Mouse (Mus musculus): Measurements from ENCODE around the gene Ceacam15.
"Not testable (repeated sequence)": the region's sequence is repeated elsewhere in the genome, so short reads cannot be mapped to it uniquely, and the experiment has no call there.

The Ceacam15 gene

GRCm38 (mm10) chr7:16675605-16676004, at the start of gene Ceacam15:
Ceacam15 (minus strand) TSS chr7:16675705.
- no peak for DNase-seq (ENCODE audit: low spot score)

GRCm38 (mm10) chr7:16722490-16722889, 47.0 kb upstream of the Ceacam15 start:
- DNase-seq (ENCODE audit: low spot score): not testable (repeated sequence)

- DNase-seq (ENCODE audit: low spot score): no peak
Measured at GRCm38 (mm10) chr7:16721629-16722028, 46.1 kb upstream of the Ceacam15 start, which contains the start of gene Ceacam9. Ceacam9 (plus strand) TSS chr7:16721929.

GRCm38 (mm10) chr7:16716456-16717152, 41.1 kb upstream of the Ceacam15 start:
- DNase-seq (ENCODE audit: low spot score): not testable (repeated sequence)

GRCm38 (mm10) chr7:16712633-16713415, 37.3 kb upstream of the Ceacam15 start:
- DNase-seq (ENCODE audit: low spot score): no peak

- DNase-seq (ENCODE audit: low spot score): no peak
Measured at GRCm38 (mm10) chr7:16710604-16711003, 35.1 kb upstream of the Ceacam15 start.

- DNase-seq (ENCODE audit: low spot score): no peak
Measured at GRCm38 (mm10) chr7:16708244-16708643, 32.7 kb upstream of the Ceacam15 start.

- DNase-seq (ENCODE audit: low spot score): no peak
Measured at GRCm38 (mm10) chr7:16706385-16706784, 30.9 kb upstream of the Ceacam15 start.

- no peak for DNase-seq (ENCODE audit: low spot score)
Measured at GRCm38 (mm10) chr7:16700583-16700982, 25.1 kb upstream of the Ceacam15 start.

- no peak for DNase-seq (ENCODE audit: low spot score)
Measured at GRCm38 (mm10) chr7:16699042-16699441, 23.5 kb upstream of the Ceacam15 start.

- DNase-seq (ENCODE audit: low spot score): no peak
Measured at GRCm38 (mm10) chr7:16695025-16695424, 19.5 kb upstream of the Ceacam15 start.

- no peak for DNase-seq (ENCODE audit: low spot score)
Measured at GRCm38 (mm10) chr7:16689196-16689595, 13.7 kb upstream of the Ceacam15 start.

GRCm38 (mm10) chr7:16680194-16680593, 4.7 kb upstream of the Ceacam15 start:
- DNase-seq (ENCODE audit: low spot score): not testable (repeated sequence)

GRCm38 (mm10) chr7:16674699-16675098, 806 bp downstream of the Ceacam15 start:
- not testable (repeated sequence) for DNase-seq (ENCODE audit: low spot score)

- DNase-seq (ENCODE audit: low spot score): no peak
Measured at GRCm38 (mm10) chr7:16673823-16674222, 1.7 kb downstream of the Ceacam15 start.

- not testable (repeated sequence) for DNase-seq (ENCODE audit: low spot score)
Measured at GRCm38 (mm10) chr7:16668331-16668930, 7.1 kb downstream of the Ceacam15 start.

GRCm38 (mm10) chr7:16644260-16644659, 31.2 kb downstream of the Ceacam15 start:
- DNase-seq (ENCODE audit: low spot score): no peak

GRCm38 (mm10) chr7:16643106-16643505, 32.4 kb downstream of the Ceacam15 start:
- not testable (repeated sequence) for DNase-seq (ENCODE audit: low spot score)

GRCm38 (mm10) chr7:16639028-16639427, 36.5 kb downstream of the Ceacam15 start:
- DNase-seq (ENCODE audit: low spot score): no peak

GRCm38 (mm10) chr7:16635116-16635515, 40.4 kb downstream of the Ceacam15 start:
- no peak for DNase-seq (ENCODE audit: low spot score)

GRCm38 (mm10) chr7:16633913-16634312, 41.6 kb downstream of the Ceacam15 start:
- DNase-seq (ENCODE audit: low spot score): not testable (repeated sequence)

- no peak for DNase-seq (ENCODE audit: low spot score)
Measured at GRCm38 (mm10) chr7:16631932-16632331, 43.6 kb downstream of the Ceacam15 start.

- no peak for DNase-seq (ENCODE audit: low spot score)
Measured at GRCm38 (mm10) chr7:16631025-16631424, 44.5 kb downstream of the Ceacam15 start.
